In genomic region chr17:35090166-35090932, GRCm38 (mm10) we compare ENCODE assay signal across 8 mouse cellular contexts. TPM values are rescaled to one million over a fixed set of nuclear protein-coding genes. Genes with fewer than 3 reads are reported as not detected.
DNase-seq lines count a peak whose midpoint lies in the region; ATAC-seq and TF ChIP-seq lines count a peak whose summit lies in the region.
"Had no signal": no experiment of that assay in that cellular context is flagged by ENCODE, and none has a peak within 500 bp of the region (broad histone marks: within the 10 kb centered on the region; RNA-seq: fewer than 3 reads in every experiment).

No protein-coding gene starts in this region.

- no peak for TF ChIP-seq CTCF in E14TG2a.4 (conservative IDR thresholded peaks at IDR 0.05; ENCODE audit: low read length)

- no peaks in the 10 kb centered on the region for H3K9me3 ChIP-seq in E14TG2a.4 (ENCODE audit: low read length)
- no peaks in the 10 kb centered on the region for H3K9me3 ChIP-seq in embryonic facial prominence, embryonic 13.5 days
- H3K9me3 ChIP-seq in hindbrain, embryonic 11.5 days (ENCODE audit: control insufficient read depth, low read length), result no peaks in the 10 kb centered on the region

- H3K4me1 ChIP-seq in E14TG2a.4 (replicated peaks; ENCODE audit: low read depth, low read length), result peaks cover 36% of the 10 kb centered on the region
- peaks cover 10% of the 10 kb centered on the region for H3K4me1 ChIP-seq in embryonic facial prominence, embryonic 13.5 days
- H3K4me1 ChIP-seq in hindbrain, embryonic 11.5 days (replicated peaks; ENCODE audit: control insufficient read depth, insufficient read depth, low read length), result peaks cover 7% of the 10 kb centered on the region; the same call in 1 of the 2 replicates

- ATAC-seq in embryonic facial prominence, embryonic 13.5 days (ENCODE audit: insufficient number of reproducible peaks, insufficient read depth, low FRiP score, low TSS enrichment, low read depth), result no peak
- ATAC-seq in hindbrain, embryonic 11.5 days (ENCODE audit: low FRiP score), result no peak
- ATAC-seq in megakaryocyte-erythroid progenitor cell, adult 5-6 weeks (replicated peaks; ENCODE audit: low FRiP score, low TSS enrichment, poor library complexity, severe bottlenecking), result peak; percentile 84

- H3K27ac ChIP-seq in embryonic facial prominence, embryonic 13.5 days, result peak overlapping the region; percentile 94
- no peak overlapping the region for H3K27ac ChIP-seq in hindbrain, embryonic 11.5 days (ENCODE audit: low read depth, low read length)

- H3K27me3 ChIP-seq in E14TG2a.4 (ENCODE audit: insufficient read depth, low read length), result no peaks in the 10 kb centered on the region
- no peaks in the 10 kb centered on the region for H3K27me3 ChIP-seq in embryonic facial prominence, embryonic 13.5 days
- no peaks in the 10 kb centered on the region for H3K27me3 ChIP-seq in hindbrain, embryonic 11.5 days (ENCODE audit: control insufficient read depth, insufficient read depth, low read length)

- H3K36me3 ChIP-seq in E14TG2a.4 (ENCODE audit: insufficient read depth, low read length), result peaks cover 49% of the 10 kb centered on the region
- peaks cover 38% of the 10 kb centered on the region for H3K36me3 ChIP-seq in embryonic facial prominence, embryonic 13.5 days
- H3K36me3 ChIP-seq in hindbrain, embryonic 11.5 days (ENCODE audit: control insufficient read depth, insufficient read depth, low read length), result 0 out of 2 replicates have a peak, but pooled peaks cover 6% of the 10 kb centered on the region

- H3K4me3 ChIP-seq in E14TG2a.4 (replicated peaks; ENCODE audit: low read length), result peak overlapping the region; percentile 88
- H3K4me3 ChIP-seq in embryonic facial prominence, embryonic 13.5 days, result peak overlapping the region; percentile 66
- peak overlapping the region; percentile 54 for H3K4me3 ChIP-seq in hindbrain, embryonic 11.5 days (ENCODE audit: low read depth, low read length)

- WGBS in embryonic facial prominence, embryonic 13.5 days, result 68% methylated on average over 8 of the region's 8 CpGs
- 76% methylated on average over 8 of the region's 8 CpGs for whole genome bisulfite sequencing in hindbrain, embryonic 11.5 days

- intact Hi-C loops in left cerebral cortex, postnatal 36 days (cut with DNase I), result no loop called here

- peak overlapping the region; percentile 91 for H3K9ac ChIP-seq in embryonic facial prominence, embryonic 13.5 days
- peak overlapping the region; percentile 83 for H3K9ac ChIP-seq in hindbrain, embryonic 11.5 days (ENCODE audit: low read depth, low read length)

- H3K4me2 ChIP-seq in embryonic facial prominence, embryonic 13.5 days, result peak overlapping the region; percentile 69
- H3K4me2 ChIP-seq in hindbrain, embryonic 11.5 days (replicated peaks; ENCODE audit: low read depth, low read length), result peak overlapping the region; percentile 47

- peak; percentile 52 for DNase-seq in NIH3T3 (ENCODE audit: low read depth)
- DNase-seq in hindbrain, embryonic 11.5 days (ENCODE audit: low spot score), result no peak
- no peak for DNase-seq in natural killer cell, adult 2 months (ENCODE audit: low spot score in 2 of 2)
- no peak for DNase-seq in left cerebral cortex, postnatal 36 days (ENCODE audit: low spot score in 2 of 2)

RNA-seq across cellular contexts. Expression of gene Abhd16a, which starts 1.3 kb away (rescaled TPM):
- 89.6 and 90.1 TPM in 2 replicates for polyA plus RNA-seq in embryonic facial prominence, embryonic 13.5 days (2015; fragmentation: Nextera tagmentation; extraction: Ambion mirVana)
- polyA plus RNA-seq in hindbrain, embryonic 11.5 days (2014; fragmentation: Nextera tagmentation; extraction: Ambion mirVana), result 40.2 and 45.1 TPM in 2 replicates
- total RNA-seq in megakaryocyte-erythroid progenitor cell, adult 5-6 weeks (2014; fragmentation: Nextera tagmentation), result 62.9 and 76.7 TPM in 2 replicates
- total RNA-seq in megakaryocyte-erythroid progenitor cell, adult 5-6 weeks (2017), result 38.5 and 46.7 TPM in 2 replicates
- 100 to 1,000 TPM; 115 to 117 TPM for total RNA-seq in left cerebral cortex, postnatal 36 days (2021)

RNA-seq across cellular contexts. Expression of gene Ly6g6f, which starts 4.9 kb away (rescaled TPM):
- polyA plus RNA-seq in embryonic facial prominence, embryonic 13.5 days (2015; fragmentation: Nextera tagmentation; extraction: Ambion mirVana), result 0.18 and 0.23 TPM in 2 replicates
- polyA plus RNA-seq in hindbrain, embryonic 11.5 days (2014; fragmentation: Nextera tagmentation; extraction: Ambion mirVana), result 0.29 and 0.52 TPM in 2 replicates
- total RNA-seq in megakaryocyte-erythroid progenitor cell, adult 5-6 weeks (2014; fragmentation: Nextera tagmentation), result not detected in 2 replicates
- not detected in 2 replicates for total RNA-seq in megakaryocyte-erythroid progenitor cell, adult 5-6 weeks (2017)
- total RNA-seq in left cerebral cortex, postnatal 36 days (2021), result not detected
- total RNA-seq: heart, postnatal 14 days had no signal

RNA-seq across cellular contexts. Expression of gene Ly6g6d, which starts 12.5 kb away (rescaled TPM):
- polyA plus RNA-seq in embryonic facial prominence, embryonic 13.5 days (2015; fragmentation: Nextera tagmentation; extraction: Ambion mirVana), result 0.77 and 1.3 TPM in 2 replicates
- polyA plus RNA-seq in hindbrain, embryonic 11.5 days (2014; fragmentation: Nextera tagmentation; extraction: Ambion mirVana), result 1.0 and 2.7 TPM in 2 replicates
- total RNA-seq in megakaryocyte-erythroid progenitor cell, adult 5-6 weeks (2014; fragmentation: Nextera tagmentation), result not detected in 2 replicates
- total RNA-seq in megakaryocyte-erythroid progenitor cell, adult 5-6 weeks (2017), result not detected in 2 replicates
- total RNA-seq in left cerebral cortex, postnatal 36 days (2021), result 1 to 10 TPM in 1 of 2 experiments, under 1 TPM in 1; 0.63 to 1.5 TPM

RNA-seq across cellular contexts. Expression of gene Ly6g6e, which starts 13.6 kb away (rescaled TPM):
- 4.3 and 4.9 TPM in 2 replicates for polyA plus RNA-seq in embryonic facial prominence, embryonic 13.5 days (2015; fragmentation: Nextera tagmentation; extraction: Ambion mirVana)
- polyA plus RNA-seq in hindbrain, embryonic 11.5 days (2014; fragmentation: Nextera tagmentation; extraction: Ambion mirVana), result 0.42 and 0.50 TPM in 2 replicates
- not detected in 2 replicates for total RNA-seq in megakaryocyte-erythroid progenitor cell, adult 5-6 weeks (2014; fragmentation: Nextera tagmentation)
- not detected in 2 replicates for total RNA-seq in megakaryocyte-erythroid progenitor cell, adult 5-6 weeks (2017)
- 1 to 10 TPM; 3.8 to 3.9 TPM for total RNA-seq in left cerebral cortex, postnatal 36 days (2021)
- total RNA-seq: heart, postnatal 14 days had no signal

RNA-seq across cellular contexts. Expression of gene Ly6g5c, which starts 17.7 kb away (rescaled TPM):
- polyA plus RNA-seq in embryonic facial prominence, embryonic 13.5 days (2015; fragmentation: Nextera tagmentation; extraction: Ambion mirVana), result not detected in 2 replicates
- polyA plus RNA-seq in hindbrain, embryonic 11.5 days (2014; fragmentation: Nextera tagmentation; extraction: Ambion mirVana), result not detected in 2 replicates
- total RNA-seq in megakaryocyte-erythroid progenitor cell, adult 5-6 weeks (2014; fragmentation: Nextera tagmentation), result not detected in 2 replicates
- total RNA-seq in megakaryocyte-erythroid progenitor cell, adult 5-6 weeks (2017), result not detected in 2 replicates
- total RNA-seq in left cerebral cortex, postnatal 36 days (2021), result not detected
- total RNA-seq: heart, postnatal 14 days had no signal
